Mouse (Mus musculus): Measurements from ENCODE around the gene Litaf. TPM values are rescaled to one million over a fixed set of nuclear protein-coding genes. Genes with fewer than 3 reads are reported as not detected.

Litaf gene
- polyA plus RNA-seq, 1 experiment from 2014 or later, result 28.9 TPM

DNA sequence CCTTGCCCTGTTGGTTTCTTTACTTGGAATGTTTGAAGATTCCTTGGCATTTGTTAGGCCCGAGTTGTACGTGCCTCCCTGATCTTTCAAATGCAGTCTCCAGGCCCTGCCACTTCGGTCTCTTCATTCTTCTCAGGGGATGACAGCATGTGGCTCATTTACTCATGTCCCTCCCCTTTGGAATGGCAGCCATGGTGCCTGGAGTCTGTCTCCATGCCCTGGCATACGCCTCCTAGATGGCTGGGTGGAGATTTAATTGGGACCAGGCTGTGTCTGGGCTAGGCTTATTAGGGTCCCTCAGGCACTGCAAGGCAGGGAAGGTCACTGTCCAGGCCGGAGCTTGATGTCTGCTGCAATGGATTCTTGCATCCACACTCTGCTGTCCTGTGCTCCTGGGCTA, 10.0 kb downstream of the Litaf start:
- H3K4me1 ChIP-seq (ENCODE audit: control insufficient read depth, insufficient read depth, low read depth, low read length), result no peaks in the 10 kb centered on the region
- 69% methylated on average over 5 of the region's 5 CpGs for WGBS
- no peaks in the 10 kb centered on the region for H3K9me3 ChIP-seq (ENCODE audit: control insufficient read depth, low read length)
- no peak overlapping the region for H3K4me3 ChIP-seq (ENCODE audit: low read length)
- no peaks in the 10 kb centered on the region for H3K27me3 ChIP-seq (replicated peaks; ENCODE audit: control insufficient read depth, insufficient read depth, low read length)
- H3K9ac ChIP-seq (ENCODE audit: low read depth, low read length), result no peak overlapping the region
- ATAC-seq, result no peak
- no peak overlapping the region for H3K4me2 ChIP-seq (ENCODE audit: low read length)
- no peaks in the 10 kb centered on the region for H3K36me3 ChIP-seq (ENCODE audit: control insufficient read depth, insufficient read depth, low read length)
- no peak overlapping the region for H3K27ac ChIP-seq (ENCODE audit: low read depth, low read length)

DNA sequence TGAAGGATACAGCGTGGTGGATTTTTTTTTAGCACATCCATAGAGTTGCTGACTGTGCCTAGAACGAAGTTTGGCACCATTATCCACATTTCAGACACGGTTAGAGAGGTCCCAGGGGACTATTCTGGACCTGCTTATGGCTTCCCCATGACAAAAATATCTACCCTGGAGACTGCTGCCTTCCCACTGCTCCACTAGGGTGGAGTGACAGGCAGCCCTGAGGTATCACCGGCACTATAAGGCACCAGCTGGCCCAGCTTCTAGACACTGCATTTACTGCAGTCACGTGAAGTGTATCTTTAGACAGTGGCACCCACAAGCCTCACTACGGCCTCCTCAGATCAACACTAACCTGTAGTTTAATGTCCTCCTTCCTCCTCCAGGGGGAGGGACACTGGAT, 11.1 kb downstream of the Litaf start:
- no peak for ATAC-seq
- Histone ChIP-seq H3K9ac (ENCODE audit: low read depth, low read length) (no peak overlapping the region), H3K9me3 (ENCODE audit: control insufficient read depth, low read length) (no peaks in the 10 kb centered on the region), H3K27me3 (replicated peaks; ENCODE audit: control insufficient read depth, insufficient read depth, low read length) (no peaks in the 10 kb centered on the region), H3K4me3 (ENCODE audit: low read length) (no peak overlapping the region), H3K4me2 (ENCODE audit: low read length) (no peak overlapping the region), H3K36me3 (ENCODE audit: control insufficient read depth, insufficient read depth, low read length) (no peaks in the 10 kb centered on the region), H3K27ac (ENCODE audit: low read depth, low read length) (no peak overlapping the region), H3K4me1 (ENCODE audit: control insufficient read depth, insufficient read depth, low read depth, low read length) (no peaks in the 10 kb centered on the region)
- 87% methylated on average over 6 of the region's 6 CpGs for WGBS

DNA sequence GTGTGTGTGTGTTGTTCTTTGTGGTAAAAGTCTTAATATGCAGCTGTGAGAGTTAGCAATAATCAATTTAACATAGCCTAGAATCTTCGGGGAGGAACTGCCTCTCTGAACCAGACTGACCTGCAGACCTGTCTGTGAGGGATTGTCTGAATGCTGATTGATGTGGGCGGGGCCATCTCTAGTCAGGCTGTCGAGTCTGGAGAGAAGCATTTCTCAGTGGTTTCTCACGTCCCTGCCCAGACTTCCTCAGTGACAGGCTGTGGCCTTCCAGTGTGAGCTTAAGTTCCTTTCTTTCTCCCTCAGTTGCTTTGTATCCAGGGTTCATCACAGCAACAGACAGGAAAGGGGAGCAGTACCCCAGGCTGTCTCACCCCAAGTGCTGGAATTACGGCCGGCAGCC, 11.5 kb downstream of the Litaf start:
- 64% methylated on average over 6 of the region's 6 CpGs for WGBS
- no peaks in the 10 kb centered on the region for H3K4me1 ChIP-seq (ENCODE audit: control insufficient read depth, insufficient read depth, low read depth, low read length)
- no peak overlapping the region for H3K9ac ChIP-seq (ENCODE audit: low read depth, low read length)
- H3K4me3 ChIP-seq (ENCODE audit: low read length), result no peak overlapping the region
- no peak overlapping the region for H3K4me2 ChIP-seq (ENCODE audit: low read length)
- no peak for ATAC-seq
- no peaks in the 10 kb centered on the region for H3K36me3 ChIP-seq (ENCODE audit: control insufficient read depth, insufficient read depth, low read length)
- H3K27me3 ChIP-seq (replicated peaks; ENCODE audit: control insufficient read depth, insufficient read depth, low read length), result no peaks in the 10 kb centered on the region
- no peaks in the 10 kb centered on the region for H3K9me3 ChIP-seq (ENCODE audit: control insufficient read depth, low read length)
- H3K27ac ChIP-seq (ENCODE audit: low read depth, low read length), result no peak overlapping the region

DNA sequence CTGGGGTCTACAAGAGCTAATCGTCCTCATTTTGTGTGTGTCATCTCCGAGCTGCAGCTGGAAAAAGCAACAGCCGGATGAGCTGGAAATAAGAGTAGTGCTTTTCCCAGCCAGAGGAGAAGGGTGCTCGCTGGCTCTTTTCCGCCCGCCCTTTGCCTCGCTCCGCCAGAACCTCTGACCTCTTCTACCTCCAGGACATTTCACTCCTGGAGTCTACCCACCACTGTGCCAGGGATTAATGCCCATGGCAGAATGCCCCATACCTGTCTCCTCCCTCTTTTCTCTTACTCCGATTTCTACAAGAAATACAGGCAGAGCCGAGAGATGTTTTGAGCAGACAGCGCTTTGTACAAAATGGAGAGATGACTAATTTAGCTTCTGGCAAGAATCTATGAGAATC, 14.8 kb downstream of the Litaf start:
- H3K4me3 ChIP-seq (ENCODE audit: low read length), result no peak overlapping the region
- H3K9ac ChIP-seq (ENCODE audit: low read depth, low read length), result no peak overlapping the region
- ATAC-seq, result no peak
- no peaks in the 10 kb centered on the region for H3K27me3 ChIP-seq (replicated peaks; ENCODE audit: control insufficient read depth, insufficient read depth, low read length)
- WGBS, result 88% methylated on average over 11 of the region's 11 CpGs
- no peaks in the 10 kb centered on the region for H3K36me3 ChIP-seq (ENCODE audit: control insufficient read depth, insufficient read depth, low read length)
- no peaks in the 10 kb centered on the region for H3K9me3 ChIP-seq (ENCODE audit: control insufficient read depth, low read length)
- no peaks in the 10 kb centered on the region for H3K4me1 ChIP-seq (ENCODE audit: control insufficient read depth, insufficient read depth, low read depth, low read length)
- H3K27ac ChIP-seq (ENCODE audit: low read depth, low read length), result no peak overlapping the region
- H3K4me2 ChIP-seq (ENCODE audit: low read length), result no peak overlapping the region

DNA sequence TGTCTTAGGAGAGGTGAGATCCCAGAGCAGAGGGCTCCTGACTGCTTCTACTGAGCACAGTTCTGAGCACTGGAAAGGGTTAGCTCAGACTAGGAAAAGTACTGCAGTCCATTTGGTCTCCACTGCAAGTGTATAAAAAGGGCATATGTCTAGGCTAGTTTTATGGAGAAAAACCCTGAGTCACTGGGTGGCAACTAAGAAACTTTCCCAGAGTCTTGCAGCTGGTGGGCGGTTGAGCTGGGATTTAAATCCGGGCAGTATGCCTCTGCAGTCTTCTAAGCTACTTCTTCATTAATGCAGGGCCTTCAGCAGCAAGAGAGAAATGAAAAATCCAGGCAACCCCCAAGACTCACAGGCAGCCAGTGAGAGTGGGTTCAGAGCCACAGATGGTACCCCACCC, 15.7 kb downstream of the Litaf start:
- H3K27ac ChIP-seq (ENCODE audit: low read depth, low read length), result no peak overlapping the region
- H3K4me2 ChIP-seq (ENCODE audit: low read length), result no peak overlapping the region
- no peaks in the 10 kb centered on the region for H3K9me3 ChIP-seq (ENCODE audit: control insufficient read depth, low read length)
- WGBS, result 84% methylated on average over 2 of the region's 2 CpGs
- H3K36me3 ChIP-seq (ENCODE audit: control insufficient read depth, insufficient read depth, low read length), result no peaks in the 10 kb centered on the region
- no peaks in the 10 kb centered on the region for H3K27me3 ChIP-seq (replicated peaks; ENCODE audit: control insufficient read depth, insufficient read depth, low read length)
- no peak for ATAC-seq
- H3K4me3 ChIP-seq (ENCODE audit: low read length), result no peak overlapping the region
- no peaks in the 10 kb centered on the region for H3K4me1 ChIP-seq (ENCODE audit: control insufficient read depth, insufficient read depth, low read depth, low read length)
- no peak overlapping the region for H3K9ac ChIP-seq (ENCODE audit: low read depth, low read length)

DNA sequence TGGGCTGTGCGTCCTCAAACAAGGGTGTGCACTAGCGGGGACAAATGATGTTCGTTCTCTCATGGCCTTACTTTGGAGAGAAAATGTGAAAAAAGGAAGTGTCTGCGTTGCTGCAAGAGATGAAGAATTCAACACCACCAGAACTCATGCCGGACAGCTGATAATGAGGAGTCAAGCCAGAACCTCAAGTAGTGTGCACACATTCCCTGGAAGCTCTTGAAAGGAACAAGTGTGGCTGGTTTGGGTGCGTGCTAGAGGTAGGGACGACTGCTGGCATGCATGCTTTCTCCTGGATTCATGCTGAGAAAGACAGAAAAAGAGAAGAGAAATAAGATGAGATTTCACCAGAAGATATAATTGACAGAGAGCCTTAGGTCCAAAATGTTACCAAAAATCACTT, 18.8 kb downstream of the Litaf start:
- Histone ChIP-seq H3K36me3 (ENCODE audit: control insufficient read depth, insufficient read depth, low read length) (no peaks in the 10 kb centered on the region), H3K9me3 (ENCODE audit: control insufficient read depth, low read length) (no peaks in the 10 kb centered on the region), H3K27me3 (replicated peaks; ENCODE audit: control insufficient read depth, insufficient read depth, low read length) (no peaks in the 10 kb centered on the region), H3K27ac (ENCODE audit: low read depth, low read length) (no peak overlapping the region), H3K9ac (ENCODE audit: low read depth, low read length) (no peak overlapping the region), H3K4me1 (ENCODE audit: control insufficient read depth, insufficient read depth, low read depth, low read length) (no peaks in the 10 kb centered on the region), H3K4me2 (ENCODE audit: low read length) (no peak overlapping the region), H3K4me3 (ENCODE audit: low read length) (no peak overlapping the region)
- no peak for ATAC-seq
- WGBS, result 88% methylated on average over 7 of the region's 7 CpGs

DNA sequence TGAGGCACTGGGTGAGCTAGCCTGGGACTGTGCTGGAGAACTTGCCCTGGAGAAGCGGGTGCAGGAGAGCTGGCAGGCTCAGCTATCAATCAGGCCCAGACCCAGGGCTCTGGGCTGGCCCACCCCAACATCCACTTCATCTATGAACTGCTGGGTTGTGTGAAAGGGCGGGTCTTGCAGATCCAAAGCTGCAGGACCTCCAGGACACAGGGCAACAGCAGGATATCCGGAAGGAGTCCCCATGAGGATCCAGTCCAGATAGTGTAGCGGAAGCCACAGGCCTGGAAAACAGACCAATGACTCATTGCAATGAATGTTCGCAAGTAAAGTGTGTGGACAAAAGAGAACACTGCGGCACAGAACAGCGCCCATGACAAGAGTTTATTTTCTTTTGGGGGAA, 19.5 kb downstream of the Litaf start:
- Histone ChIP-seq H3K4me1 (ENCODE audit: control insufficient read depth, insufficient read depth, low read depth, low read length) (no peaks in the 10 kb centered on the region), H3K27ac (ENCODE audit: low read depth, low read length) (no peak overlapping the region)

DNA sequence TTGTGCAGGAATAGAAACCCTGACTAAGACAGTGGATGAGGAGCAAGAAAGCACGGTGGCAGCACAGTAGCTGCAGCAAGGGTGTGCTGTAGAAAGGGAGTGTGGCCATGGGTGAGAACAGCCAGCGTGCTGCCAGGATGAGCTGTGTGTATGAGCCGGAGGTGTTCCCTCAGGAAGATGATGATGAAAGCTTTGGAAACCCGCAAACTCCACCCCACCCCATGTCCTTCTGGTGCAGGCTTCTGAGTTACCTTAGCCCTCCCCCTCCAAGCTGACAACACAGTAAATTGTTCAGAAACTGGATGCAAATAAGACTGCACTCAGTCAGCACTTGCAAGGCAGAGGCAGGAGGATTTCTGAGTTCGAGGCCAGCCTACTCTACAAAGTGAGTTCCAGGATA, 22.7 kb downstream of the Litaf start:
- H3K27me3 ChIP-seq (replicated peaks; ENCODE audit: control insufficient read depth, insufficient read depth, low read length), result no peaks in the 10 kb centered on the region
- H3K9ac ChIP-seq (ENCODE audit: low read depth, low read length), result no peak overlapping the region
- no peaks in the 10 kb centered on the region for H3K36me3 ChIP-seq (ENCODE audit: control insufficient read depth, insufficient read depth, low read length)
- no peak for ATAC-seq
- H3K4me1 ChIP-seq (ENCODE audit: control insufficient read depth, insufficient read depth, low read depth, low read length), result no peaks in the 10 kb centered on the region
- H3K27ac ChIP-seq (ENCODE audit: low read depth, low read length), result no peak overlapping the region
- H3K4me2 ChIP-seq (ENCODE audit: low read length), result no peak overlapping the region
- H3K4me3 ChIP-seq (ENCODE audit: low read length), result no peak overlapping the region
- 85% methylated on average over 5 of the region's 5 CpGs for WGBS
- no peaks in the 10 kb centered on the region for H3K9me3 ChIP-seq (ENCODE audit: control insufficient read depth, low read length)

More for the DNA sequence above, 19.5 kb downstream of the Litaf start:
- ATAC-seq, result no peak
- no peaks in the 10 kb centered on the region for H3K27me3 ChIP-seq (replicated peaks; ENCODE audit: control insufficient read depth, insufficient read depth, low read length)
- no peaks in the 10 kb centered on the region for H3K36me3 ChIP-seq (ENCODE audit: control insufficient read depth, insufficient read depth, low read length)
- no peaks in the 10 kb centered on the region for H3K9me3 ChIP-seq (ENCODE audit: control insufficient read depth, low read length)
- H3K9ac ChIP-seq (ENCODE audit: low read depth, low read length), result no peak overlapping the region
- H3K4me3 ChIP-seq (ENCODE audit: low read length), result no peak overlapping the region
- 88% methylated on average over 7 of the region's 7 CpGs for WGBS
- no peak overlapping the region for H3K4me2 ChIP-seq (ENCODE audit: low read length)

DNA sequence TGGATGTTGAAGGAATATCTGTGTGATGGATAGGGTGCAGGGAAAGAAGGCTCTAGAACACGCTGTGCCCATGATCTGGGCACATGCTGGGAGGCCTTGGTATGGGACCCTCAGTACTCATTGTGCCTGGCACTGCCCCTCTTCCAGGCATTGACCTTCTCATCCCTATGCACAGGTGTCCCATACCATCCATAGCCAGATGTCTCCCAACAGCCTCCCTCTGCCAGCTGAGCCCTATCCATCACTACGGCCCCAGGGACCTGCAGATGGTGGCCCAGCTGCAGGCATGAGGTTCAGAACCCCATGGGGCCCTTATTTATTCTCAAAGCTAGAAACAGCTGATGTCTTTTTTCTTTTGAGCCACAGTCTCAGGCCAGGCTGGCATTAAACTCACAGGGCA, 25.4 kb downstream of the Litaf start:
- no peak overlapping the region for H3K4me2 ChIP-seq (ENCODE audit: low read length)
- H3K4me1 ChIP-seq (ENCODE audit: control insufficient read depth, insufficient read depth, low read depth, low read length), result no peaks in the 10 kb centered on the region
- H3K27ac ChIP-seq (ENCODE audit: low read depth, low read length), result no peak overlapping the region
- 70% methylated on average over 2 of the region's 2 CpGs for WGBS
- no peak overlapping the region for H3K4me3 ChIP-seq (ENCODE audit: low read length)
- H3K9ac ChIP-seq (ENCODE audit: low read depth, low read length), result no peak overlapping the region
- ATAC-seq, result no peak
- no peaks in the 10 kb centered on the region for H3K9me3 ChIP-seq (ENCODE audit: control insufficient read depth, low read length)
- H3K36me3 ChIP-seq (ENCODE audit: control insufficient read depth, insufficient read depth, low read length), result no peaks in the 10 kb centered on the region
- no peaks in the 10 kb centered on the region for H3K27me3 ChIP-seq (replicated peaks; ENCODE audit: control insufficient read depth, insufficient read depth, low read length)

DNA sequence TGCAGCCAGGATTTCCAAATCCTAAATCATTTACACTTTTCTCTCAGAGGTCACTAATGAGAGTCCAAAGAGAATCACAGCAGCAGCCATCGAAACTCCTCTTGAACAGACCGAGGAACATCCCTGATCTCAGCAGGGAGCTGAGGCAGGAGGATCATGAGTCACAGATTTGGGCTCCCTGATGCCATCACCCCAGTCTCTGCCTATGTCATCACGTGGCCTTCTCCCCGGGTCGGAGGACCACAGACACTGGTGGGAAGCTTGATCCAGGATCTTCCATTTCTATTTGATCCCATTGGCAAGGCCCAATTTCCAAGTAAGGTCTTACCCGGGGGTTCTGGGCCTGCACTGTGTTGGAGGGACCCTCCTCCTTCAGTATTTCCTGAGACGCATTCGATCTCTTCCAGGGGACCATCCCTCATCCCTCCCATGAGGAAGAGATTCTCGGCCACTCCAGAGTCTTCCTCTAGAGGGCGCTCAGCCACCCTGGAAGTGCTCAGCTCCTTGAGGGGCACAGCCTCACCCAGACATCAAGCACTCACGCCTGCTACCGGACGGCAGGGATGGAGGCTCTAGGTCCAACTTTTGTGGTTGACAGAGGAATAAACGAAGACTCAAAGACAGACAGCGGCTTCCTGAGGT, 30.0 kb downstream of the Litaf start:
- peak; percentile 75; the same call in 1 of the 2 replicates for ATAC-seq

More for the DNA sequence above, 30.0 kb downstream of the Litaf start:
- Histone ChIP-seq H3K4me3 (ENCODE audit: low read length) (no peak overlapping the region), H3K36me3 (ENCODE audit: control insufficient read depth, insufficient read depth, low read length) (no peaks in the 10 kb centered on the region), H3K9me3 (ENCODE audit: control insufficient read depth, low read length) (no peaks in the 10 kb centered on the region), H3K9ac (ENCODE audit: low read depth, low read length) (no peak overlapping the region), H3K4me1 (ENCODE audit: control insufficient read depth, insufficient read depth, low read depth, low read length) (no peaks in the 10 kb centered on the region), H3K27ac (ENCODE audit: low read depth, low read length) (no peak overlapping the region), H3K4me2 (ENCODE audit: low read length) (no peak overlapping the region), H3K27me3 (replicated peaks; ENCODE audit: control insufficient read depth, insufficient read depth, low read length) (no peaks in the 10 kb centered on the region)
- 22% methylated on average over 15 of the region's 15 CpGs for WGBS
